Mouse (Mus musculus) kidney, adult 8-10 months (tissue): ENCODE results near the gene Tmem132b.

Source experiments
- DNase-seq, 2 experiments: peaks; one replicate each; pipeline ENCODE4 v3.0.0; 2022

Tmem132b gene

GRCm38 (mm10) chr5:125683491-125683890 lies 151.9 kb downstream of the Tmem132b start:
- no peak for DNase-seq

GRCm38 (mm10) chr5:125685681-125686331 lies 154.2 kb downstream of the Tmem132b start:
- DNase-seq: no peak

GRCm38 (mm10) chr5:125692538-125692937 lies 161.0 kb downstream of the Tmem132b start:
- DNase-seq: no peak

GRCm38 (mm10) chr5:125699395-125699794 lies 167.8 kb downstream of the Tmem132b start:
- no peak for DNase-seq

DNA sequence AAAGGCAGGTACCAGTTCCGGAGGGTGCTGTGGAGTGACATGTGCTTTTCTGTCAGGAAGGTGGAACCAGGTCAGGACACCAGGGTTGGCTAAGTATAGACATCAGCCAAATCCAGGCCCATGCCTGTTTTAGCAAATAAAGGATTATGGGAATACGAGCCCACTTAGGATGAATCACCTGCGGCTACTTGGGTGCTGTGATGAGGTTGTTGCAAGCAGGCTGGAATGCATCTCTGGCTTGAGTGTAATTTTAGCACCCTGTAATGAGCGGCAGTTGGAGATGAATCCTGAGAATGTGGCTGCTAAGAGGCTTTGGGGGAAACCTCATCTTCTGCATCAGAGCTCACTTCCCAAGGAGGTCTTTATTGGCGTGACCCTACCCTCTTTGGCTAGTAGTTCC lies 168.7 kb downstream of the Tmem132b start:
- no peak for DNase-seq

DNA sequence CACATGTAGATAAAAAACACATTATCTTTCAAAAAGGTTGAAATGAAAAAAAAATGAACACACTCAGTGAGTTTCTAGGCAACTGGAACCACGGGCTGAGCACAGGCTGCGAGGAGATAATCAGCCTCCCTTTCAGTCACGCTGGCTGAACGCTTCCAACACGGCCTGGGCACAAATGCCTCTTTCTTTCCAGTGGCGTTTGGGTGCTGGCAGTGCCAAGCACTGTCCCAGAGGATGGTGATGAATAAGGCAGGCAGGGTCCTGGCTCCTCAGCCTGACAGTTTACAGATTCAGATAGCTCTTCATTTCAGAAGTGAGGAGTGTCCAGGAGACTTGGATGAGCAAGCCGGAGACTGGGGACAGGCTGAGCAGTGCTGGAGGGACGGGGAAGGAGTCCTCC lies 173.8 kb downstream of the Tmem132b start:
- DNase-seq: no peak

DNA sequence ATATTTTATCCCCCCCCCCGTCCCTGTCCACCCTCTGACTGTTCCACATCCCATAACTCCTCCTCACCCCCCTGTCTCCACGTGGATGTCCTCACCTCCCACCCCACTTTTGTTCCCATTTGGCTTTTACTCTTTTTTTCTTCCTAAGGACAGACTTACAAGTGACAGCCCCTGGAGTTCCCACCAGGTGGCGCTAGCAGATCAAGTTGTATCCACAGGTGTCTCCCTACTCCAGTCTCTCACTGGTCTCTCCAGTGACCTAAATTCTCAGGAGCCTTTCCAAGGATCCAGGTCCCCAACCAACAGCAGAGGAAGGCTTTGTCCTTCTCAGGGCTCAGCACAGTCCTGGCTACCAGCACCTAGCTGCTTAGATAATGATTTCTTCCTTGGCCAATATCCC lies 177.6 kb downstream of the Tmem132b start:
- peak; percentile 28 to 68 for DNase-seq

DNA sequence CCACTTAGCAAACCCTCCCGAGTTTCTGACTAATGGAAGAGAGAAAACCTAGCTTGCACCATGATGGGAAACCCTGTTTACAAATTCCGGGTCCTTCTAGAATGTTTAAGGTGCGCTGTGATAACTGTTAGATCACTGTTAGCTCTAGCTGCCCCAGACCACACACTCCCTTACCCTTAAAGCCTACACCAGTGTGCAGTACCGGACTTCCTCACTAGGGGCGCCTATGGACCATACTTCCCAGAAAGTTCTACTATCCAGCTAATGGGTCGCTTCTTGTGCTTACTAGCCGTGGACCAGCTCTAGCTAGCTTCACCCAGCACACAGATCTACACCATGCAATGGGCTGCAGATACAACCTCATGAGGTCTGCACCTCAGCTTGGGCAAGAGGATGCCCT lies 195.2 kb downstream of the Tmem132b start:
- DNase-seq: peak in 1 of 2 experiments; percentile 5

DNA sequence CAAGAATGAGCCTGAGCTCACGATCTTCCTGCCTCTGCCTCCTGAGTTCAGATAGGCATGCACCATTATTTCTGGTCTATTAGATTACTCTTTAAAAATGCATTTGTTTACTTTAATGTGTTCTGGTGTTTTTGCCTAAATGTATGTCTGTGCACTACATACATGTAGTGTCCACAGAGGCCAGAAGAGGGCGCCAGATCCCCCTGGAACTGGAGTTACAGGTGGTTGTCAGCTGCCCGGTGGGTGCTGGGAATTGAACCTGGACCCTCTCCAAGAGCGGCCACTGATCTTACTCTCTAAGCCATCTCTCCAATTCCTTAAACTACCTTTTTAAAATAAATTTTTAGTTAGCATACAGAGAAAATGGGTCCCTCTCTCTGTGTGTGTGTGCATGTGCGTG lies 195.9 kb downstream of the Tmem132b start:
- no peak for DNase-seq

- DNase-seq: no peak
Observed at GRCm38 (mm10) chr5:125727936-125728335, 196.4 kb downstream of the Tmem132b start.

DNA sequence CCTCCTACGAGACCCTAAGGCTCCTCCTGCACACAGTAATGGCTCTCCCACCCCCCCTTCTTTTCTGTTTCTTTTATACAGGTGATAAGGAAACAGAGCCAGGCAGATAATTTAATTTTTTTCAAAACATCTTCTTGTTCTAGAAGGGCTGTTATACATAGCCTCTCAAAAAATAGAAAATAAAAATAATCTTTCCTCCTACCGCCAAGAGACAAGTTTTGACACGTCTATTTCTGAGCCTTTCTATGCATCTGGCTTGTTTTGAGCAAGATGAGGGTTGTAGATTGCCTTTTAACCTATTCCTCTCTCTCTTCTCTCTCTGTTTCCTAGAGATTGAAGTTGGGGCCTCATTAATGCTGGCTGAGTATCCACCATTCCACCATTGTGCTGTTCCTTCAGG lies 196.9 kb downstream of the Tmem132b start:
- no peak for DNase-seq

GRCm38 (mm10) chr5:125733806-125734205 lies 202.2 kb downstream of the Tmem132b start:
- no peak for DNase-seq

DNA sequence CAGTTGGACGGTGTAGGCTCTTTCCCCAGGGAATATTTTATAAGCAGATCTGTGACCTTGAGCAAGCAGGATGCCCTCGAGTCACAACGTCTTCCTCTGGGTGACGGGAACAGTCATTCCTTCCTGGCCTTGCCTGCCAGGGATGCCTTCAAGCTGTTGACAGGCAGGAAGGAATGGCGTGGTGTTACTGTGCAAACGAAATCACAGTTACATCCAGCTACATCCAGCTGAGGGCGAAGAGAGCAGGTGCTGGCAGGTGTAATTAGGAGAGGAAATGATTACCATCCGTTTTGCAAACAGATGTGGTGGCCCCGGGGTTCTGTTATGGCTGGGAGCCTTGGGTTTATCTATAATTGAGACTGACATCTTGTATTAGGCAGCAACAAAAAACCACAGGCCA lies 205.5 kb downstream of the Tmem132b start:
- DNase-seq: no peak

GRCm38 (mm10) chr5:125743503-125743902 lies 211.9 kb downstream of the Tmem132b start:
- DNase-seq: no peak

DNA sequence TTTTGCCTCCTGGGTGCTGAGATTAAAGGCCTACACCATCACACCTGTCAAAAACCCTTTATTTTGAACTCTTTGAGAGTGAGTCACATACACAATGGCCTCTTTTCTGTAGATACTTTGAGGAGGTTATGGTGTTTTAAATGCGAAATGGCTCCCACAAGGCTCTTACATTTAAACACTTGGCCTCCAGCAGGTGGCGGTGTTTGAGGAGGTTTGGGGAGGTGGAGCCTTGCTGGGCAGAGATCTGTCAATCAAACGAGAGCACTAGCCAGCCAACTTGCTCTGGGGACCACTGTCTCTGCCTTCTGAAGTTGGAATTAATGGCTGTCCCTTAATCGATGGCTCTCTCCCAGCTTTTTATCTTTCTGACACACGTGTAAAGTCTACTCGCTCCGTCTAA lies 214.2 kb downstream of the Tmem132b start:
- DNase-seq: no peak

DNA sequence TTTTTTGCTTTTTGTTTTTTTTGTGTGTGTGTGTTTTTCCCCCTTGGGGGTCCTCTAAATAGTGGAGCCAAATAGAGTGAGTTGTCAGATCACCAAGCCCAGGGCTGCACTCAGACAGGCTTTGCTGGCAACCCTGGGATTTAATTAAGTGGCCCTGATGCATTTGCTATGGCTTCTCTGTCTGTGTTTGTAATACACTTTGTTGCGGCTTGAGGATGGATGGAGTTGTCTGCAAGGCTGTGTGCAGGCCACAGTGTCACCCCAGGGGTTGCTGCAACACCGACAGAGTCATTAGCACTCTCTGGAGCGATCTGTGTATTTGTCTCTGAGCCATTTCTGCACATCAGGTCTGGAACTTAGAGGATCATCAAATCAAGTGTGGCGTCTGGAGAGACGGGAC lies 219.9 kb downstream of the Tmem132b start:
- no peak for DNase-seq

DNA sequence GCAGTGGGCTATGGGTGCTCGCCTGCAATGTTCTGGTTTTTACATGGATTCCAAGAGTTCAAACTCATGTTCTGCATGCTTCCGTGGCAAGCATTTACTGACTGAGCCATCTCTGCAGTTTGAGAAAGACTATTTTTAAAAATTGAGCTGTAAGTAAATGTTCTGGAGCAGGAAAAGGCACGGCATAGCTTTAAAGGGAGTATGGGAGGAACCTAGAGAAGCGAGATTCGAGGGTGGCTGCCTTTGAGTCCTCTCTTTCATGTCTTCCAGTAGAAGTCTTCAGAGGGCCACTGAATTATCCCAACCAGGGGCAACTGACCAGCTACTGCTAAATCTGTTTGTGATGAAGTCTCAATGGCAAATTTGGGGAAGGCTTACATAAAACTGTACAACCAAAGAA lies 221.0 kb downstream of the Tmem132b start:
- DNase-seq: no peak

- DNase-seq: no peak
Observed at GRCm38 (mm10) chr5:125756987-125757530, 225.5 kb downstream of the Tmem132b start.

GRCm38 (mm10) chr5:125758506-125758905 lies 226.9 kb downstream of the Tmem132b start:
- no peak for DNase-seq

DNA sequence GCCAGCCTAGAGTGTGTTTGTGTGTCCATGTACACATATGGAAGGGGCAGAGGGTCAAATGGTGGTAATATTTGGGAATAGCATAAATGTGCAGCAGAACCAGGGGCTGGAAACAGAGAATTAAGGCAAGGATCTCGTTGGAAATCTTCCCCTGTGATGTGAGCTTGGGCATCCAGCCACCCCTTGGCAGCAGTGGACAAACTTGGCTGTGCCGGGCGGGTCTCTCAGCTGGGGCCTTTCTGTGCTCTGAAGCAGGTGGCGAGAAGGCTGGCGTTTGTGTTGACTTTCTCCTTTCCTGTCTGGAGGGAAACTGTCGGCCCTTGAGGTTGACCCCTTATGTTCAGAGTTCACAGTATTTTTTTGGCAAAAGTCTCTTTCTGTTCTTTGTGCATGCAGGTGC lies 235.4 kb downstream of the Tmem132b start:
- no peak for DNase-seq

DNA sequence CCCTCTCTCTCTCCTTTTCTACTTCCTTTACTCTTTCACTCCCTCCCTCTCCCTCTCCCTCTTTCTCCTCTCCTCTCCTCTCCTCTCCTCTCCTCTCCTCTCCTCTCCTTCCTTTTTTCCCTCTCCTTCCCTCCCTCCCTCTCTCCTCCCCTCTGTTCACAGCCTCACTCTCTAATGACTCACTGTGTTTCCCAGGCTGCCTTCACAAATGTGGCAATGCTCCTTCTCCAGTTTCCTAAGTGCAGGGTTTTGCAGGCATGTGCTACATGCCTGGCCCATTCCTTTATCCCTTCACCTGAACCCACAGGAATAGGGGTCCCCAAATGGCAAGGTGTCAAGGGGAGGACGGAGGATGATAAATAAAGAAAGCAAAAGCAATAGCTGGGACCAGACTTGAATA lies 236.4 kb downstream of the Tmem132b start:
- DNase-seq: no peak

DNA sequence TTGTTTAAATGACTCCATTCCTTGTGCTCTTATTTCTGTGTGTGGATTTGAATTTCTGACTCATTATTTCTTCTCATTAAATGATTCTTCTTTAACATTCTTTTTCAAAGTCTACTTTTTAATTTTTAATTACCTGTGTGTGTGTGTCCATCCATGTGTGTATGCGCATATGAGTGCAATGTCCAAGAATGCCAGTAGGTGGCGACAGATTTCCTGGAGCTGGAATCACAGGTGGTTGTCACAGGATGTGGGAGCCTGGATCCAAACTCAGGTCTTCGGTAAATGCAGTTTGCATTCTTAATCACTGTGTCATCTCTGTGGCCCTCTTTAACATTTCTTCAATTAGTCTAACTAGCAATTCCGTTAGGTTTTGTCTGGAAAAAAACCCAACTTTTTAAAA lies 240.7 kb downstream of the Tmem132b start:
- no peak for DNase-seq

DNA sequence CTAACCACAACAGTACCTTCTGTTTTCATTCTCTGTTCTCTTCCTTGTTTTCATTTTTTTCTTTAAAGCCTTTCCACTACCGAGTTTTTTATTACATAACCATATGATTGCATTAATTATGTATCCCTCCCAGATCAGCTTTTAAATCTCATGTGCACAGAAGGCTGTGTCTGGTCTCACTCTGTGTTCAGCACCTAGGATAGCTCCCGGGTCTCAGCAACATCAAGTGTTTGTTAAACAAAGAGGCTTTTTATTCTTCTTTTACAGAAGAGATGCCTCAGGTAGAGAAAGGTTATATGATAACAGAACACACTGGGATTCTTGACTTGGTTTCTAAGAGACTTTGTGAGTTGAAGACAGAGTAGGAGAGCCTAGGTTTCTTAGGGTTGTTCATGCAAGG lies 241.2 kb downstream of the Tmem132b start:
- DNase-seq: no peak

DNA sequence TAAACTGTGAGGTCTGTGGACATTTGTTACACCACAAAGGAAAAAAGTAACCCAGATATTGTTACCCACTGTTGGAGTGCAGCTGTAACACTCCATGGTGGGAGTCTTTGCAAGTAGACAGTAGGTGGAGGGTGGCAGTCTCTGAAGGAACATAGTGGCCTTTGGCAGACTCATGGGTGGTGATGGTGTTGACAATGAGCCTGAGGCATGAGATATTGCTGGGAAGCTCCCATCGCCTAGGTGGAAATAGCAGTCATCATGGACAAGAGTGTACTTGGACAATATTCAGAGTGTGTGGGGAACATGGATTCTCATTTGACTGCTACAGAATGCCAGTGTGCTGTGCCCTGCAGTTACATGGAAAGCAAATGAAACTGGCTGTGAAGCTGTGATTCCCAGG lies 248.8 kb downstream of the Tmem132b start:
- no peak for DNase-seq

DNA sequence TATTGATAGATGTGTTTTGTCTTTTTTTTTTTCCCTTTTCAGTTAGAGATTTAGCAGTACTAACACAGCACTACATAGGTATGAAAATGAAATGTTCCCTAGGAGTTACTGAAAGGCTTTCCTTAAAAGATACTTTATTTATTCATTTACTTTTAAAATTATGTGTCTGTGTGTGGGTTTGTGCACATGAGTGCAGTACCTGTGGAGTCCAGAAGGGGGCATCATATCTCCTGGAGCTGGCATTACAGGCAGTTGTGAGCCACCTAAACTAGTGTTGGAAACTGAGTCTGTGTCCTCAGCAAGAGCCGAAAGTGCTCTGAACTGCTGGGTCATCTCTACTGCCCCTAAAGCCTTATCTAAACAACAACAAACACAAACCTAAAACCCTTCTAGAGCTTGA lies 261.1 kb downstream of the Tmem132b start:
- DNase-seq: no peak
